Mouse (Mus musculus) MEL (cell line): ENCODE measurements around the gene Plpp4. TPM values are rescaled to one million over a fixed set of nuclear protein-coding genes. Genes with fewer than 3 reads are reported as not detected.

Experiments
- DNase-seq: peaks from one replicate; pipeline ENCODE4 v3.0.0; 2011; ENCODE audit warnings: low read depth, low spot score
- H3K27ac ChIP-seq: 2 replicates; pipeline ENCODE4 v1.5.1; 2012; ENCODE audit warnings: low read depth, mild to moderate bottlenecking, control low read depth, low read length, moderate library complexity; ENCODE audit not compliant: control insufficient read depth
- H3K27me3 ChIP-seq, 2 experiments: fragments of 150-350 bp in 1 of 2; sonication (generic) in 1 of 2; 2 replicates each; pipeline ENCODE4 v1.6.1; 2012; ENCODE audit warnings: low read length in 2 of 2, mild to moderate bottlenecking in 2 of 2, improper control_type of control experiment in 1 of 2, moderate library complexity in 1 of 2; ENCODE audit not compliant: insufficient read depth in 2 of 2, control insufficient read depth in 1 of 2
- H3K36me3 ChIP-seq, 2 experiments: 2 replicates each; pipeline ENCODE4 v1.6.1; 2012 to 2014; ENCODE audit warnings: low read length in 2 of 2, improper control_type of control experiment in 1 of 2, inconsistent platforms in 1 of 2, mild to moderate bottlenecking in 1 of 2; ENCODE audit not compliant: insufficient read depth in 2 of 2, control insufficient read depth in 1 of 2
- H3K4me1 ChIP-seq, 2 experiments: fragments of 150-350 bp in 1 of 2; sonication (generic) in 1 of 2; 2 replicates each; pipeline ENCODE4 v1.6.1; 2012; ENCODE audit warnings: low read length in 2 of 2, improper control_type of control experiment in 1 of 2, mild to moderate bottlenecking in 1 of 2; ENCODE audit not compliant: insufficient read depth in 2 of 2, control insufficient read depth in 1 of 2
- H3K4me3 ChIP-seq, 2 experiments: fragments of 150-350 bp in 1 of 2; sonication (generic) in 1 of 2; 2 replicates each; pipeline ENCODE4 v1.5.1; 2012; ENCODE audit warnings: low read depth in 2 of 2, low read length in 2 of 2, mild to moderate bottlenecking in 2 of 2, moderate library complexity in 2 of 2, control low read depth in 1 of 2, improper control_type of control experiment in 1 of 2; ENCODE audit not compliant: control insufficient read depth in 1 of 2, insufficient read depth in 1 of 2
- H3K79me2 ChIP-seq: 2 replicates; pipeline ENCODE4 v1.6.1; 2012; ENCODE audit warnings: mild to moderate bottlenecking, low read length, moderate library complexity; ENCODE audit not compliant: control insufficient read depth, poor library complexity, insufficient read depth
- H3K9ac ChIP-seq: 2 replicates; pipeline ENCODE4 v1.6.1; 2012; ENCODE audit warnings: low read depth, mild to moderate bottlenecking, control low read depth, low read length, moderate library complexity; ENCODE audit not compliant: control insufficient read depth, poor library complexity, severe bottlenecking
- H3K9me3 ChIP-seq: fragments of 150-350 bp; sonication (generic); replicated peaks from 2 replicates; pipeline ENCODE4 v1.6.1; 2012; ENCODE audit warnings: mild to moderate bottlenecking, low read length, improper control_type of control experiment, moderate library complexity; ENCODE audit not compliant: insufficient read depth
- BHLHE40 ChIP-seq: IDR thresholded peaks from 2 replicates; pipeline ENCODE4 v1.6.1; 2012; ENCODE audit warnings: low read depth, mild to moderate bottlenecking, inconsistent platforms, low read length, improper control_type of control experiment, borderline replicate concordance
- CHD1 ChIP-seq: IDR thresholded peaks from 2 replicates; pipeline ENCODE4 v1.6.1; 2012; ENCODE audit warnings: low read depth, mild to moderate bottlenecking, inconsistent platforms, low read length, improper control_type of control experiment
- CHD2 ChIP-seq: IDR thresholded peaks from 2 replicates; pipeline ENCODE4 v1.6.1; 2011; ENCODE audit warnings: low read length, improper control_type of control experiment
- CTCF ChIP-seq, 3 experiments: IDR thresholded peaks in 2 of 3; conservative IDR thresholded peaks in 1 of 3; 2 replicates each; pipeline ENCODE4 v1.5.1; 2011 to 2012; ENCODE audit warnings: low read length in 3 of 3, low read depth in 2 of 3, mild to moderate bottlenecking in 2 of 3, improper control_type of control experiment in 1 of 3, inconsistent platforms in 1 of 3, mixed read lengths in 1 of 3, moderate library complexity in 1 of 3; ENCODE audit not compliant: control insufficient read depth in 1 of 3, insufficient read depth in 1 of 3, poor library complexity in 1 of 3, severe bottlenecking in 1 of 3
- ETS1 ChIP-seq: IDR thresholded peaks from 2 replicates; pipeline ENCODE4 v1.6.1; 2012; ENCODE audit warnings: low read depth, mild to moderate bottlenecking, inconsistent platforms, low read length, improper control_type of control experiment, moderate library complexity
- GABPA ChIP-seq: IDR thresholded peaks from 2 replicates; pipeline ENCODE4 v1.6.1; 2012; ENCODE audit warnings: low read depth, mild to moderate bottlenecking, inconsistent platforms, low read length, improper control_type of control experiment, moderate library complexity
- HCFC1 ChIP-seq: IDR thresholded peaks from 2 replicates; pipeline ENCODE4 v1.6.1; 2012; ENCODE audit warnings: low read depth, mild to moderate bottlenecking, inconsistent platforms, low read length, improper control_type of control experiment, moderate library complexity
- JUND ChIP-seq: IDR thresholded peaks from 2 replicates; pipeline ENCODE4 v1.6.1; 2011; ENCODE audit warnings: low read depth, mild to moderate bottlenecking, improper control_type of control experiment, low read length
- MAFK ChIP-seq: IDR thresholded peaks from 2 replicates; pipeline ENCODE4 v1.6.1; 2011; ENCODE audit warnings: low read depth, mild to moderate bottlenecking, low read length, improper control_type of control experiment, borderline replicate concordance
- MAZ ChIP-seq: IDR thresholded peaks from 2 replicates; pipeline ENCODE4 v1.6.1; 2012; ENCODE audit warnings: low read depth, mild to moderate bottlenecking, inconsistent platforms, low read length, improper control_type of control experiment
- MXI1 ChIP-seq: IDR thresholded peaks from 2 replicates; pipeline ENCODE4 v1.6.1; 2011; ENCODE audit warnings: mild to moderate bottlenecking, low read depth, low read length, improper control_type of control experiment
- MYC ChIP-seq: IDR thresholded peaks from 2 replicates; pipeline ENCODE4 v1.6.1; 2011; ENCODE audit warnings: low read depth, mild to moderate bottlenecking, low read length, improper control_type of control experiment, moderate library complexity
- NRF1 ChIP-seq: IDR thresholded peaks from 2 replicates; pipeline ENCODE4 v1.6.1; 2014; ENCODE audit warnings: low read depth, mild to moderate bottlenecking, inconsistent platforms, low read length, improper control_type of control experiment, moderate library complexity; ENCODE audit not compliant: poor library complexity, insufficient read depth, severe bottlenecking
- RCOR1 ChIP-seq: IDR thresholded peaks from 2 replicates; pipeline ENCODE4 v1.6.1; 2012; ENCODE audit warnings: low read depth, mild to moderate bottlenecking, inconsistent platforms, low read length, improper control_type of control experiment
- TAL1 ChIP-seq: IDR thresholded peaks from 2 replicates; pipeline ENCODE4 v1.6.1; 2012; ENCODE audit warnings: mild to moderate bottlenecking, inconsistent platforms, low read length, moderate library complexity, mixed read lengths
- TCF12 ChIP-seq: IDR thresholded peaks from 2 replicates; pipeline ENCODE4 v1.6.1; 2014; ENCODE audit warnings: low read depth, mild to moderate bottlenecking, inconsistent platforms, low read length, improper control_type of control experiment, moderate library complexity
- USF1 ChIP-seq: IDR thresholded peaks from 2 replicates; pipeline ENCODE4 v1.6.1; 2014; ENCODE audit warnings: low read depth, mild to moderate bottlenecking, inconsistent platforms, low read length, improper control_type of control experiment, moderate library complexity
- USF2 ChIP-seq, 2 experiments: IDR thresholded peaks; 2 replicates each; pipeline ENCODE4 v1.6.1; 2011 to 2012; ENCODE audit warnings: improper control_type of control experiment in 2 of 2, low read length in 2 of 2, borderline replicate concordance in 1 of 2, inconsistent platforms in 1 of 2, low read depth in 1 of 2, mild to moderate bottlenecking in 1 of 2; ENCODE audit not compliant: insufficient read depth in 1 of 2
- ZMIZ1 ChIP-seq: IDR thresholded peaks from 2 replicates; pipeline ENCODE4 v1.6.1; 2012; ENCODE audit warnings: low read depth, mild to moderate bottlenecking, inconsistent platforms, low read length, improper control_type of control experiment, moderate library complexity
- ZNF384 ChIP-seq: IDR thresholded peaks from 2 replicates; pipeline ENCODE4 v1.6.1; 2012; ENCODE audit warnings: low read depth, mild to moderate bottlenecking, inconsistent platforms, low read length, improper control_type of control experiment
- polyA plus RNA-seq, 2 experiments: library from polyadenylated mRNA; stranded (reverse) in 1 of 2; unstranded in 1 of 2; fragments of >175 nt in 1 of 2; fragments of >200 nt in 1 of 2; gene quantifications; 2 replicates each; pipeline versions ENCODE4 v1.2.1 to v1.2.4; 2012; ENCODE audit warnings: low replicate concordance in 2 of 2, low read depth in 1 of 2; ENCODE audit not compliant: insufficient read length in 2 of 2, insufficient read depth in 1 of 2, missing spikeins in 1 of 2
- total RNA-seq: library from RNA; depleted of rRNA; stranded (reverse); fragments of 300-350 nt; gene quantifications from 2 replicates; pipeline ENCODE4 v1.2.3, GENCODE M21; 2012

Plpp4 gene
- total and polyA plus RNA-seq, 3 experiments = not detected

GRCm38 (mm10) chr7:129257374-129258018 lies 665 bp downstream of the Plpp4 start:
- H3K9ac ChIP-seq = no peak overlapping the region
- H3K36me3 ChIP-seq = no peaks in the 10 kb centered on the region
- H3K79me2 ChIP-seq = no peaks in the 10 kb centered on the region
- H3K4me1 ChIP-seq = no peaks in the 10 kb centered on the region
- H3K27me3 ChIP-seq = no peaks in the 10 kb centered on the region
- TF ChIP-seq NRF1 (no peak), GABPA (no peak), ZNF384 (no peak), RCOR1 (no peak), USF1 (no peak)
- DNase-seq = no peak
- H3K4me3 ChIP-seq = no peak overlapping the region
- H3K9me3 ChIP-seq = no peaks in the 10 kb centered on the region
- H3K27ac ChIP-seq = no peak overlapping the region

DNA sequence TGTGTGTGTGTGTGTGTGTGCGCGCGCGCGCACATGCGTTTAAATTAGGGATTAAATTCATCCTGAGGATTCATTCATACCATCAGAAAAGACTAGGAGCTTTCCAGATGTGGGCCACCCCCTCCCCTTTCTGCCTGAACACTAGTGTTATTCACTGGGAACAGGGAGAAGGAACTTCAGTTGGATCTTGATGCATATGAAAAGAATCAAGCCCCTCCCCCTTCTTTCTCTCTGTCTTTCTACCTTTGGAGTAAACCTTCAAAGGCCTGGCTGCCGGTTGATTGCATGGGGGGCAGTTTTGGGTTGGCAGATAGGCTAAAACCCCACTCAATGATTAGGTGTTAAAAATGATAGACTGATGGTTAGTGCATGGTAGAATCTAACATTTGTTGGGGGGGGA lies 1.5 kb downstream of the Plpp4 start:
- Histone ChIP-seq H3K36me3 (no peaks in the 10 kb centered on the region), H3K27me3 (no peaks in the 10 kb centered on the region), H3K79me2 (no peaks in the 10 kb centered on the region), H3K4me3 (no peak overlapping the region), H3K4me1 (no peaks in the 10 kb centered on the region), H3K9me3 (no peaks in the 10 kb centered on the region), H3K9ac (no peak overlapping the region), H3K27ac (no peak overlapping the region)
- DNase-seq = no peak
- TF ChIP-seq TCF12 (no peak), MXI1 (no peak), RCOR1 (no peak), MAZ (no peak), ETS1 (no peak), ZMIZ1 (no peak), BHLHE40 (no peak), CHD2 (no peak), TAL1 (no peak), USF2 (IDR thresholded peaks at IDR 0.05; ENCODE audit: borderline replicate concordance in 1 of 2, insufficient read depth in 1 of 2, low read depth in 1 of 2, low read length in 2 of 2) (no peak), MYC (no peak), HCFC1 (no peak), MAFK (no peak), CHD1 (no peak), CTCF (IDR thresholded peaks at IDR 0.05 in 2 of 3, conservative IDR thresholded peaks at IDR 0.05 in 1 of 3; ENCODE audit: control insufficient read depth in 1 of 3, insufficient read depth in 1 of 3, low read depth in 2 of 3, low read length in 3 of 3, poor library complexity in 1 of 3, severe bottlenecking in 1 of 3) (no peak), JUND (no peak)
